Mouse (Mus musculus) layer of hippocampus, postnatal 10 days (tissue): ENCODE measurements around the gene Serpina3b. TPM values are rescaled to one million over a fixed set of nuclear protein-coding genes. Genes with fewer than 3 reads are reported as not detected.

Experiments
- DNase-seq, 2 experiments: peaks; one replicate each; pipeline ENCODE4 v3.0.0; 2021; ENCODE audit warnings: low spot score in 2 of 2
- total RNA-seq, 2 experiments: library from RNA; stranded (reverse); gene quantifications; 2 replicates each; pipeline ENCODE4 v1.2.3; 2021

Serpina3b gene
- total RNA-seq, 2 experiments from 2014 or later: not detected

GRCm38 (mm10) chr12:104174747-104175146, 47.0 kb downstream of the Serpina3b start:
- no peak for DNase-seq

GRCm38 (mm10) chr12:104175636-104176035, 47.8 kb downstream of the Serpina3b start:
- DNase-seq: no peak

- no peak for DNase-seq
Measured at GRCm38 (mm10) chr12:104178577-104178976, 50.8 kb downstream of the Serpina3b start.

- no peak for DNase-seq
Measured at GRCm38 (mm10) chr12:104178987-104179386, 51.2 kb downstream of the Serpina3b start.

GRCm38 (mm10) chr12:104185046-104185445, 57.2 kb downstream of the Serpina3b start:
- DNase-seq: no peak

- no peak for DNase-seq
Measured at GRCm38 (mm10) chr12:104186041-104186581, 58.3 kb downstream of the Serpina3b start.

Other genes starting within 250 kb of the Serpina3b start
- not detected for gene Serpina1c, start 223.1 kb upstream of the Serpina3b start, total RNA-seq
- not detected for gene Serpina1e, start 169.0 kb upstream of the Serpina3b start, total RNA-seq
- not detected for gene Serpina11, start 138.0 kb upstream of the Serpina3b start, total RNA-seq
- gene Serpina9, start 114.2 kb upstream of the Serpina3b start, total RNA-seq: under 1 TPM in 1 of 2 experiments, not detected in 1; 0.21 TPM
- not detected for gene Serpina12, start 83.6 kb upstream of the Serpina3b start, total RNA-seq
- not detected for gene Serpina5, start 26.9 kb upstream of the Serpina3b start, total RNA-seq
- not detected for gene Serpina3a, start 15.3 kb upstream of the Serpina3b start, total RNA-seq
- under 1 TPM; 0.20 to 0.25 TPM for gene Serpina3c, start 25.9 kb downstream of the Serpina3b start, total RNA-seq
- not detected for gene Serpina3f, start 86.5 kb downstream of the Serpina3b start, total RNA-seq
- gene Serpina3g, start 108.2 kb downstream of the Serpina3b start, total RNA-seq: 1 to 10 TPM in 1 of 2 experiments, under 1 TPM in 1; 0.78 to 1.2 TPM
- gene Serpina3i, start 135.1 kb downstream of the Serpina3b start, total RNA-seq: not detected
- not detected for gene Serpina3j, start 186.6 kb downstream of the Serpina3b start, total RNA-seq
- not detected for gene Serpina3k, start 210.5 kb downstream of the Serpina3b start, total RNA-seq
- gene Serpina3m, start 210.5 kb downstream of the Serpina3b start, total RNA-seq: not detected